8 mouse cellular contexts compared by ENCODE assay signal in genomic region chr3:99140940-99141854, GRCm38 (mm10). TPM values are rescaled to one million over a fixed set of nuclear protein-coding genes. Genes with fewer than 3 reads are reported as not detected.
A peak's percentile ranks its signal among the peaks of the same experiment; 100 is the strongest.
DNase-seq lines count a peak whose midpoint lies in the region; ATAC-seq and TF ChIP-seq lines count a peak whose summit lies in the region.

Wars2 (plus strand) TSS chr3:99141068.

- peak within 1 kb of the TSS; percentile 95 for H3K4me2 ChIP-seq in CH12.LX (ENCODE audit: insufficient read depth, low read depth, poor library complexity, severe bottlenecking)
- H3K4me2 ChIP-seq in forebrain, embryonic 11.5 days (ENCODE audit: low read depth, low read length, severe bottlenecking), result peak within 1 kb of the TSS; percentile 71
- peak within 1 kb of the TSS; percentile 93 for H3K4me2 ChIP-seq in heart, embryonic 16.5 days (ENCODE audit: low read depth, low read length)
- peak within 1 kb of the TSS; percentile 89 for H3K4me2 ChIP-seq in liver, embryonic 15.5 days
- H3K4me2 ChIP-seq in neural tube, embryonic 12.5 days (replicated peaks), result peak within 1 kb of the TSS; percentile 72

- dilution Hi-C loops in CH12.LX (cut with MboI; ENCODE audit: extremely low pct_ligation_motif_present, extremely low pct_unique_long_range_greater_than_20kb, low sequenced_read_pairs), result no loop called here

- H3K4me1 ChIP-seq in CH12.LX (ENCODE audit: control insufficient read depth in 1 of 2, insufficient read depth in 2 of 2), result peaks cover 2 to 15% of the 10 kb centered on the region in 2 experiments; a peak in 2 of 4 replicates
- H3K4me1 ChIP-seq in forebrain, embryonic 11.5 days (replicated peaks; ENCODE audit: control insufficient read depth, insufficient read depth, low read length), result no peaks in the 10 kb centered on the region
- H3K4me1 ChIP-seq in heart, embryonic 16.5 days (ENCODE audit: control insufficient read depth, insufficient read depth, low read length), result peaks cover 8% of the 10 kb centered on the region
- H3K4me1 ChIP-seq in liver, embryonic 15.5 days (replicated peaks), result peaks cover 11% of the 10 kb centered on the region
- H3K4me1 ChIP-seq in neural tube, embryonic 12.5 days, result no peaks in the 10 kb centered on the region; the same call in 1 of the 2 replicates

- peak in 1 of 2 experiments; percentile 33; a peak in 1 of 4 replicates for TF ChIP-seq CTCF in CH12.LX (conservative IDR thresholded peaks at IDR 0.05 in 1 of 2, IDR thresholded peaks at IDR 0.05 in 1 of 2; ENCODE audit: low read depth in 2 of 2, low read length in 2 of 2)

- peak within 1 kb of the TSS; percentile 63 to 69 (median 65) for H3K4me3 ChIP-seq in CH12.LX (replicated peaks in 1 of 3; ENCODE audit: low read depth in 2 of 3, low read length in 2 of 3, poor library complexity in 1 of 3)
- peak within 1 kb of the TSS; percentile 49 for H3K4me3 ChIP-seq in forebrain, embryonic 11.5 days (ENCODE audit: low read depth, low read length)
- peak within 1 kb of the TSS; percentile 74 for H3K4me3 ChIP-seq in heart, embryonic 16.5 days (ENCODE audit: low read length)
- H3K4me3 ChIP-seq in liver, embryonic 15.5 days (replicated peaks), result peak within 1 kb of the TSS; percentile 72
- H3K4me3 ChIP-seq in neural tube, embryonic 12.5 days, result peak within 1 kb of the TSS; percentile 50

- TF ChIP-seq RAD21 in CH12.LX (IDR thresholded peaks at IDR 0.05; ENCODE audit: low read depth, low read length), result no peak; the same call in 1 of the 2 replicates

- peaks cover 0 to 4% of the 10 kb centered on the region in 2 experiments for H3K36me3 ChIP-seq in CH12.LX (replicated peaks in 1 of 2; ENCODE audit: control insufficient read depth in 1 of 2, insufficient read depth in 1 of 2, low read length in 1 of 2)
- H3K36me3 ChIP-seq in forebrain, embryonic 11.5 days (ENCODE audit: control insufficient read depth, insufficient read depth, low read length), result no peaks in the 10 kb centered on the region
- no peaks in the 10 kb centered on the region for H3K36me3 ChIP-seq in heart, embryonic 16.5 days (ENCODE audit: control insufficient read depth, insufficient read depth)
- H3K36me3 ChIP-seq in liver, embryonic 15.5 days (replicated peaks), result no peaks in the 10 kb centered on the region
- H3K36me3 ChIP-seq in neural tube, embryonic 12.5 days, result no peaks in the 10 kb centered on the region

- TF ChIP-seq EP300 in CH12.LX (IDR thresholded peaks at IDR 0.05; ENCODE audit: low read length), result no peak

- peak; percentile 100 for ATAC-seq in forebrain, embryonic 11.5 days (replicated peaks; ENCODE audit: low FRiP score)
- peak; percentile 100 for ATAC-seq in heart, embryonic 16.5 days (replicated peaks; ENCODE audit: extremely low read depth, insufficient read depth, low FRiP score)
- ATAC-seq in liver, embryonic 15.5 days (ENCODE audit: insufficient read depth), result peak; percentile 99
- ATAC-seq in neural tube, embryonic 12.5 days (ENCODE audit: low FRiP score, low read depth), result peak; percentile 100

- H3K27me3 ChIP-seq in CH12.LX (replicated peaks), result no peaks in the 10 kb centered on the region
- H3K27me3 ChIP-seq in forebrain, embryonic 11.5 days (ENCODE audit: control insufficient read depth, insufficient read depth, low read length), result no peaks in the 10 kb centered on the region
- H3K27me3 ChIP-seq in heart, embryonic 16.5 days (ENCODE audit: control insufficient read depth, insufficient read depth, low read length), result no peaks in the 10 kb centered on the region
- peaks cover 7% of the 10 kb centered on the region for H3K27me3 ChIP-seq in liver, embryonic 15.5 days
- no peaks in the 10 kb centered on the region for H3K27me3 ChIP-seq in neural tube, embryonic 12.5 days (replicated peaks)

- in situ Hi-C loops in CH12.LX (cut with MboI; ENCODE audit: low pct_ligation_motif_present, low pct_unique_long_range_greater_than_20kb, low sequenced_read_pairs), result no loop called here

- no peaks in the 10 kb centered on the region for H3K9me3 ChIP-seq in CH12.LX (replicated peaks; ENCODE audit: low read length)
- H3K9me3 ChIP-seq in forebrain, embryonic 11.5 days (ENCODE audit: control insufficient read depth, low read length), result no peaks in the 10 kb centered on the region
- no peaks in the 10 kb centered on the region for H3K9me3 ChIP-seq in heart, embryonic 16.5 days (replicated peaks; ENCODE audit: control insufficient read depth, low read length)
- no peaks in the 10 kb centered on the region for H3K9me3 ChIP-seq in liver, embryonic 15.5 days (replicated peaks)
- H3K9me3 ChIP-seq in neural tube, embryonic 12.5 days, result no peaks in the 10 kb centered on the region

- no peaks in the 10 kb centered on the region; the same call in 1 of the 2 replicates for H3K79me2 ChIP-seq in CH12.LX (replicated peaks; ENCODE audit: control insufficient read depth, extremely low read depth, insufficient read depth, poor library complexity, severe bottlenecking)

- under 1% methylated on average over 57 of the region's 57 CpGs for WGBS in forebrain, embryonic 11.5 days
- WGBS in heart, embryonic 16.5 days, result under 1% methylated on average over 57 of the region's 57 CpGs
- under 1% methylated on average over 57 of the region's 57 CpGs for WGBS in liver, embryonic 15.5 days (ENCODE audit: insufficient replicate concordance)
- under 1% methylated on average over 57 of the region's 57 CpGs for WGBS in neural tube, embryonic 12.5 days

- peak; percentile 94 for DNase-seq in CH12.LX (ENCODE audit: extremely low read depth)
- DNase-seq in c-Kit-positive CD71-positive TER-119-negative erythroid progenitor cells, embryonic 14.5 days (ENCODE audit: low read depth), result peak; percentile 75
- DNase-seq in forebrain, embryonic 11.5 days (ENCODE audit: low spot score), result peak; percentile 96
- peak; percentile 95 to 97 for DNase-seq in kidney, postnatal 36 days
- peak; percentile 94 for DNase-seq in telencephalon, adult 2 months (ENCODE audit: low read depth, low spot score)

- H3K27ac ChIP-seq in CH12.LX (ENCODE audit: insufficient read depth, low read depth), result peak within 1 kb of the TSS; percentile 75
- H3K27ac ChIP-seq in forebrain, embryonic 11.5 days (ENCODE audit: low read depth, low read length), result peak within 1 kb of the TSS; percentile 87
- H3K27ac ChIP-seq in heart, embryonic 16.5 days (ENCODE audit: low read length), result peak within 1 kb of the TSS; percentile 97
- H3K27ac ChIP-seq in liver, embryonic 15.5 days (replicated peaks), result peak within 1 kb of the TSS; percentile 87
- peak within 1 kb of the TSS; percentile 88 for H3K27ac ChIP-seq in neural tube, embryonic 12.5 days

- peak; percentile 77 for TF ChIP-seq POLR2A in CH12.LX (IDR thresholded peaks at IDR 0.05; ENCODE audit: low read depth, low read length)

- H3K9ac ChIP-seq in CH12.LX (ENCODE audit: insufficient read depth, low read depth), result peak within 1 kb of the TSS; percentile 78
- H3K9ac ChIP-seq in forebrain, embryonic 11.5 days (ENCODE audit: low read length), result peak within 1 kb of the TSS; percentile 65
- peak within 1 kb of the TSS; percentile 77 for H3K9ac ChIP-seq in heart, embryonic 16.5 days (ENCODE audit: low read length)
- H3K9ac ChIP-seq in liver, embryonic 15.5 days, result peak within 1 kb of the TSS; percentile 57
- H3K9ac ChIP-seq in neural tube, embryonic 12.5 days, result peak within 1 kb of the TSS; percentile 56

TF ChIP-seq in CH12.LX, 34 proteins besides CTCF, POLR2A, EP300 and RAD21 (continues in another document):
- peak; percentile 65; the same call in 1 of the 2 replicates for TF ChIP-seq ETS1 (conservative IDR thresholded peaks at IDR 0.05; ENCODE audit: low read depth, low read length)
- TF ChIP-seq TCF12 (IDR thresholded peaks at IDR 0.05; ENCODE audit: low read depth, low read length), result peak; percentile 80
- TF ChIP-seq MYC (IDR thresholded peaks at IDR 0.05; ENCODE audit: low read depth, low read length), result peak; percentile 97
- no peak for TF ChIP-seq ZC3H11A (IDR thresholded peaks at IDR 0.05; ENCODE audit: low read depth, low read length)
- peak; percentile 100 for TF ChIP-seq MXI1 (IDR thresholded peaks at IDR 0.05; ENCODE audit: low read depth, low read length)
- 0 out of 2 replicates have a peak, but pooled peaks have one; percentile 72 for TF ChIP-seq KAT2A (IDR thresholded peaks at IDR 0.05; ENCODE audit: insufficient replicate concordance, low read length)
- peak; percentile 22; the same call in 1 of the 2 replicates for TF ChIP-seq JUN (IDR thresholded peaks at IDR 0.05; ENCODE audit: insufficient read depth, low read depth, low read length)
- peak; percentile 47; the same call in 1 of the 2 replicates for TF ChIP-seq USF2 (conservative IDR thresholded peaks at IDR 0.05; ENCODE audit: low read depth, low read length)
- no peak for TF ChIP-seq SMC3 (IDR thresholded peaks at IDR 0.05; ENCODE audit: low read depth, low read length)
- TF ChIP-seq ELF1 (IDR thresholded peaks at IDR 0.05; ENCODE audit: low read depth, low read length), result peak; percentile 84
- no peak for TF ChIP-seq JUND (conservative IDR thresholded peaks at IDR 0.05; ENCODE audit: low read depth, low read length)
- 0 out of 2 replicates have a peak, but pooled peaks have one; percentile 34 for TF ChIP-seq RCOR1 (conservative IDR thresholded peaks at IDR 0.05; ENCODE audit: low read depth, low read length)
- no peak for TF ChIP-seq MEF2A (IDR thresholded peaks at IDR 0.05; ENCODE audit: borderline replicate concordance, low read depth, low read length)
- TF ChIP-seq PAX5 (IDR thresholded peaks at IDR 0.05; ENCODE audit: low read length), result no peak
- TF ChIP-seq ZMIZ1 (IDR thresholded peaks at IDR 0.05; ENCODE audit: low read depth, low read length), result peak; percentile 90
- TF ChIP-seq UBTF (IDR thresholded peaks at IDR 0.05; ENCODE audit: low read depth, low read length), result no peak
- no peak for TF ChIP-seq E2F4 (IDR thresholded peaks at IDR 0.05; ENCODE audit: insufficient replicate concordance, low read depth, low read length)
- no peak for TF ChIP-seq CHD1 (IDR thresholded peaks at IDR 0.05; ENCODE audit: low read depth, low read length)
- TF ChIP-seq NELFE (IDR thresholded peaks at IDR 0.05; ENCODE audit: low read depth, low read length), result peak; percentile 85
- TF ChIP-seq IRF4 (IDR thresholded peaks at IDR 0.05; ENCODE audit: low read depth, low read length), result peak; percentile 58; the same call in 1 of the 2 replicates
- TF ChIP-seq POLR2AphosphoS2 (IDR thresholded peaks at IDR 0.05; ENCODE audit: low read depth, low read length), result no peak
- TF ChIP-seq USF1 (IDR thresholded peaks at IDR 0.05; ENCODE audit: low read depth, low read length), result peak; percentile 76

RNA-seq across cellular contexts. Expression of gene Wars2, which starts in this region (rescaled TPM):
- total RNA-seq in CH12.LX (2012; rRNA removed) (7.2 and 8.6 TPM in 2 replicates), CH12.LX (2014; rRNA removed) (9.9 and 10.2 TPM in 2 replicates)
- polyA plus RNA-seq in CH12.LX (2012; ENCODE audit: insufficient read length, low read depth), result 5.4 and 7.1 TPM in 2 replicates
- 5.9 and 7.5 TPM in 2 replicates for polyA plus RNA-seq in forebrain, embryonic 11.5 days (2014; fragmentation: Nextera tagmentation; extraction: Ambion mirVana)
- 8.6 and 8.8 TPM in 2 replicates for polyA plus RNA-seq in heart, embryonic 16.5 days (2015; fragmentation: Nextera tagmentation; extraction: Ambion mirVana)
- 2.8 and 3.2 TPM in 2 replicates for polyA plus RNA-seq in liver, embryonic 15.5 days (2015; fragmentation: Nextera tagmentation; extraction: Ambion mirVana)
- 5.5 and 6.4 TPM in 2 replicates for polyA plus RNA-seq in neural tube, embryonic 12.5 days (2016; fragmentation: Nextera tagmentation; extraction: Ambion mirVana)

Comparison
In these comparisons a context has a peak if more than half of its experiments do, and no peak if none do; other contexts are left out.
1. Peak in every context shown above with its lines: DNase-seq, ATAC-seq, H3K4me3 ChIP-seq and H3K27ac ChIP-seq.